Mouse (Mus musculus) CD8-positive naive resting alpha-beta T cell, adult 57 days (primary cell): Measurements from ENCODE around the gene Cdk2ap1. TPM values are rescaled to one million over a fixed set of nuclear protein-coding genes. Genes with fewer than 3 reads are reported as not detected.

Source experiments
- total RNA-seq: library from RNA; stranded (reverse); gene quantifications from one replicate; pipeline ENCODE4 v1.2.4, GENCODE M21; 2023

Cdk2ap1 gene
- total RNA-seq, result 60.5 TPM

DNA sequence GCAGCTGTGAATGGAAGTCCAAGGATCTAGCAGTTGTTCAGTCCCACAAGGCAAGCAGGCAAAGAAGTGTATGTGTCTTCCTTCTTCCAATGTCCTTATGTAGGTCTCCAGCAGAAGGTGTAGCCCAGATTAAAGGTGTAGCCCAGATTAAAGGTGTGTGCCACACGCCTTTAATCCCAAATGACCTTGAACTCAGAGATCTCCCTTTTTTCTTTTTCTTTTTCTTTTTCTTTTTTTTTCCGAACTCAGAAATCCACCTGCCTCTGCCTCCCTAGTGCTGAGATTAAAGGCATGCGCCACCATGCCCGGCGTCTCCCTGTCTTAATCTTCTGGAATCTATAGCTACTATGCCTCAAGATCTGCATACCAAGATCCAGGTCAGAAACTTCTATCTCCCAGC lies at the start of gene Cdk2ap1:
Cdk2ap1 (minus strand) TSS at position 101 of the 400 bp plus-strand sequence.

GRCm38 (mm10) chr5:124327510-124328364 lies 35.1 kb downstream of the Cdk2ap1 start, which contains the start of the genes Mphosph9 and 2810006K23Rik:
TSS of gene Mphosph9 (minus strand) at chr5:124327972.
TSS of gene 2810006K23Rik (plus strand) at chr5:124328089.

Other genes with a start within 250 kb of the Cdk2ap1 start
- gene Arl6ip4, start 247.0 kb downstream of the Cdk2ap1 start, total RNA-seq, result 37.0 TPM
- 88.9 TPM for gene Pitpnm2, start 113.3 kb downstream of the Cdk2ap1 start, total RNA-seq
- 35.8 TPM for gene Mphosph9, start 35.1 kb downstream of the Cdk2ap1 start, total RNA-seq
- gene 2810006K23Rik, start 35.0 kb downstream of the Cdk2ap1 start, total RNA-seq, result 3.9 TPM
- 141 TPM for gene Sbno1, start 62.9 kb upstream of the Cdk2ap1 start, total RNA-seq
- 42.9 TPM for gene Kmt5a, start 76.8 kb upstream of the Cdk2ap1 start, total RNA-seq
- 30.8 TPM for gene Rilpl2, start 115.3 kb upstream of the Cdk2ap1 start, total RNA-seq
- gene Snrnp35, start 120.1 kb upstream of the Cdk2ap1 start, total RNA-seq, result 15.2 TPM
- 2.0 TPM for gene Rilpl1, start 168.3 kb upstream of the Cdk2ap1 start, total RNA-seq
- 112 TPM for gene Tmed2, start 177.6 kb upstream of the Cdk2ap1 start, total RNA-seq
- 32.2 TPM for gene Ddx55, start 189.8 kb upstream of the Cdk2ap1 start, total RNA-seq
- gene Eif2b1, start 216.0 kb upstream of the Cdk2ap1 start, total RNA-seq, result 32.6 TPM
- 28.8 TPM for gene Gtf2h3, start 216.1 kb upstream of the Cdk2ap1 start, total RNA-seq